Mouse (Mus musculus): Measurements from ENCODE around the gene Pla2g10.
A peak's percentile ranks its signal among the peaks of the same experiment; 100 is the strongest.
"Not testable (repeated sequence)": the region's sequence is repeated elsewhere in the genome, so short reads cannot be mapped to it uniquely, and the experiment has no call there.

The Pla2g10 gene

DNA sequence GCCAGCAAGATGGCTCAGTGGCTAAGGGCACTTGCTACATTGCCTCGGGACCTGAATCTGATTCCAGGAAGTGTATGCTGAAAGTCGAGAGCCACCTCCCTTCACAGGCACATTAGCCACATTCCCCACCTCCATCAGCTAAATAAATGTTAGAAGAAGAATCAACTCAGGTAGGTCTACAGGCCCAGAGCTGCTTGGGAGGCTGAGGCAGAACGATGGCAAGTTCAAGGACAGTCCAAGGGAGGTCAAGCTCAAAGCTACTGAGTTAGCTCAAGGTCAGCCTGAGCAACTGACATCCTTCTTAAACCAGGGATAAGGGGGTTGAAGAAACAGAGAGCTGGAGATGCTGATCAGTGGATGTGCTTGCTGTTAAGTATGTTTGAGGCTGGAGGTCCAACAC is 2.0 kb upstream of the Pla2g10 start:
- DNase-seq (ENCODE audit: low read depth in 2 of 2, low spot score in 2 of 2) = no peak

- no peak for DNase-seq (ENCODE audit: low read depth in 2 of 2, low spot score in 2 of 2)
Measured at GRCm38 (mm10) chr16:13729428-13729827, 1.4 kb downstream of the Pla2g10 start.

DNA sequence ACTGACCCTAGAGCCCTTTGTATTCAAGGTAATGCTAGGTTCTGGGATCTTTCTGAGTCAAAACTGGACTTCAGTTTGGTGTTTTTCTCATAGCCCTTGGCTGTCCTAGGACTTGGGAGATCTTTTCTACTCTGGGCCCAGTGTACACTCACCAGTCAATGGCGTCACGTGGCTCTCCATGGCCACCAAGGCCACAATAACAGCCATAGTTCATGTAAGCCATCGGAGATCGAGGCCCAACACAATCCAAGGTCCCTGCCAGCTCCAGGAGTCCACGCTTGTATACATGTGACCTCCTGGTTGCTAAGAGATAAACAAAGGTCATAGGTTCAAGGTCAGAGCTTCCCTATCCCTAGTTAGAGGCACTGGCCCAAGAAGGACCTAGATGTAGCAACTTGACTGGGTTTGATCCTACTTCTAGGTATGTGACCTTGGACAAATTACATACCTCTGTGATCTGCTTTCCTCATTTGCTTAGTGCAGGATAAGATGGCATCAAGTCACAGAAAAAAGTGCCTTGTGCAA is 2.9 kb downstream of the Pla2g10 start:
- no peak for DNase-seq (ENCODE audit: low read depth in 2 of 2, low spot score in 2 of 2)

GRCm38 (mm10) chr16:13722937-13723336 is 7.8 kb downstream of the Pla2g10 start:
- no peak for DNase-seq (ENCODE audit: low read depth in 2 of 2, low spot score in 2 of 2)

DNA sequence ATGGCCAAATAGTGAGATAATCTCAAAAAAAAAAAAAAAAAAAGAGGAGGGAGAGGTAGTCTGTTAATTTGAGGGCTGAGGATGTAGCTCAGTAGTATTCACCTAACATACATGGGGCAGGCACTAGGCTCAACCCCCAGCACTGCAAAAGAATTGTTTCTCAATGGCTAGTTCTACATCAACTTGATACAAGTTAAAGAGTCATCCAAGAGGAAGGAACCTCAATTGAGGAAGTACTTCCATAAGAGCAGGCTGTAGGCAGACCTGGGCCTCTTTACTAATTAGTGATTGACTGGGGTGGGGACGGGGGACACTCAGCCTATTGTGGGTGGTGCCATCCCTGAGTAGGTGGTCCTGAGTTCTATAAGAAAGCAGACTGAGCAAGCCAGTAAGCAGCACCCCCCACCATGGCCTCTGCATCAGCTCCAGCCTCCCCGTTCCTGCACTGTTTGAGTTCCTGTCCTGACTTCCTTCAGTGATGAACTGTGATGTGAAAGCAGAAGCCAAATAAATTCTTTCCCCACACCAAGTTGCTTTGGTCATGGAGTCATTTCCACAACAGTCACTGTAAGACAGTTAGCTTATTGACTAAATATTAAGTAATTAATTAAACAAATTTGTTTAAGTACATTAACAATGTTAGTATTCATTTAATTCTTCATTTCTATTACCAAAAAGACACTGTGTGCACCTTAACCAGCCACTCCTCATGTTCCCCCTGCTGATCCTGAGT is 13.8 kb downstream of the Pla2g10 start:
- no peak for DNase-seq (ENCODE audit: low read depth in 2 of 2, low spot score in 2 of 2)

DNA sequence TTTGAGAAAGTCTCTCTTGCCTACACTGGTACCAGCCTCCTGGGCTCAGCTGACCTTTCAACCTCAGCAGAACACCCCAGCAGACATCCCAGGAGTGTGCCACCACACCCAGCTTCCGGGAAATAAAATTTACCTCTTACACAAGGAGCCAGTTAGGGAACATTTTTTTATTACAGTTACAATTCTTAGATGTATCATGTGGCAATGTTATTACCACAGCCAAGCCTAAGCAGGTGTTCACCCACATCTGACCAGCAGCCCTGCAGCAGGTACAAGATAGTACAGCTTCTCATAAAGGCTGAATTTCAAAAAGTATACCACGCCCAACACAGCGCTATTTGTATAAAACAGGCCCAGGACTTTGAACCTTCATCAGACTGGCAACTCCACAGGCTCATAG is 15.9 kb downstream of the Pla2g10 start:
- no peak for DNase-seq (ENCODE audit: low read depth in 2 of 2, low spot score in 2 of 2)

DNA sequence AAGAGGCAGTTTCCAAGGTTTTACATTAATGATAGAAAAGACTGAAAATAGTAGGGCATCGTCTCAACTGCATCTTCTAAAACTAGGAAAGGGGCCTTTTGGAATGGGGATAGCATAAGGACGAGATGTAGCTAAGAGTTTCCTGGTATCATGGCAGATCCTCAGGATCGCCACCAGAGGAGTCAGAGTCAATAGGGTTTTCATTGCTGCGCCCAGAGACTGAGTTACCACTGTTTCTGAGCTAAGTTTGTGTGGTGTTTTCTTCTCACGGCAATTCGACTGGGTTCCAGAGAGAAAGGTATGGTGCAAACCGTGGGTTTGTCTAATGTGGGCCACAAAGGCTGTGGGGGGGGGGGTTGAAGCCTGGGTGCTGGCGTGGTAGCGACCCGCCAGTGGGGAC is 26.1 kb downstream of the Pla2g10 start:
- no peak for DNase-seq (ENCODE audit: low read depth in 2 of 2, low spot score in 2 of 2)

- DNase-seq (ENCODE audit: low read depth in 2 of 2, low spot score in 2 of 2) = no peak
Measured at GRCm38 (mm10) chr16:13702184-13702583, 28.6 kb downstream of the Pla2g10 start.

DNA sequence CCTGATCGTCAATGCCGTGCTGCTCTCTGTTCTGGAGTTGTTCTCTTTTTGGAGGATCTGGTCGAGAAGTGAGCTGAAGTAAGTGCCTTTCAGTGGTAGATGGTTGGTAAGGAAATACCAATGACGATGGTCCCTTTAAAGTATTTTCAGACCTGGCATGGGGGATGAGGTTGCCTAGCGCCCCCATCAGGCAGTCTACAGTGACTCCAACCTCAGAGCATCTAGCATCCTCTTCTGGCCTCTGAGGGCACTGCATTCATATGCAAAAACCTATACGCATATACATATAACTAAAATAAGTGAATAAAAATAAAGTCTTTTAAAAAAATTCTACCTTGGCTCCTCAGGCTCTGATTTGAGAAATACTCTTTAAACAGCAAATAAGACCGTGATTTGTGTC is 31.8 kb downstream of the Pla2g10 start:
- peak in 1 of 2 experiments; percentile 0 for DNase-seq (ENCODE audit: low read depth in 2 of 2, low spot score in 2 of 2)

GRCm38 (mm10) chr16:13678601-13679319 is 52.0 kb downstream of the Pla2g10 start:
- no peak for DNase-seq (ENCODE audit: low read depth in 2 of 2, low spot score in 2 of 2)

GRCm38 (mm10) chr16:13674511-13674910 is 56.3 kb downstream of the Pla2g10 start:
- no peak for DNase-seq (ENCODE audit: low read depth in 2 of 2, low spot score in 2 of 2)

- DNase-seq (ENCODE audit: low read depth in 2 of 2, low spot score in 2 of 2) = no peak
Measured at GRCm38 (mm10) chr16:13673114-13673513, 57.7 kb downstream of the Pla2g10 start.

GRCm38 (mm10) chr16:13672386-13672898 is 58.3 kb downstream of the Pla2g10 start:
- DNase-seq (ENCODE audit: low read depth in 2 of 2, low spot score in 2 of 2) = peak; percentile 63 to 68

DNA sequence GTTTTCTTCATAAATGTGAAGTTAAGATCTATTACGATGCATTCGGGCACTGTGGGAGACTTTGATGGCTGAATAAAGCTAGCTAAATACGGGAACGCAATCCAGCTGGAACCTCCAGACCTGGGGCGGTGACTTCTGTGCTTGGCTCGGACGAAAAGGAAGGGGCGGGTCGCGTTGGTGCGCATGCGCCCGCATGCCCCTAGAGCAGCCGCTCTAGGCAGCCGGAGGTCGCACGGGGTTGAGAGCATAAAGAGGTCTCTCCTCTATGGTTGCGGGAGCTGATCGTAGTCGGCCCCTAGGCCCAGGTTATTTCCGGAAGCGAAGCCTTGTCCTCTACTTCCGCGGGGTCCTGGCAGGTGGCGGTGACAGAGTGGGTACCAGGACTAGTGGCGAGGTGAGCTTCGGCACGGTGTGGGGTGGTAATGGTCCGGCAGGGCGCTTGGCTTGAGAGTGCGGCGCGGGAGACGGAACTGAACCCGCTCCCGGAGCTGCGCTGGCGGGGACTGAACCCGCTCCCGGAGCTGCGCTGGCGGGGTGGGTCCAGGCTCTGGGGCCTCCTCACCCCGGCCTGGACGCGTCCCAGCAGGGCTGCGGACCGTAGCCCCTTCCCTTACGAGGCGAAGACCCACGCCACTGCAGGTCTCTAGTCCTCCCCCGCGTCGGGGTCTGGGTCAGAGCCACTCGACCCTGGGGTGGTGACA is 58.9 kb downstream of the Pla2g10 start, which contains the start of the genes Bfar and 3110001I22Rik:
Bfar (plus strand) TSS at position 174 of the 701 bp plus-strand sequence.
3110001I22Rik (plus strand) TSS at position 245 of the 701 bp plus-strand sequence.
- DNase-seq (ENCODE audit: low read depth in 2 of 2, low spot score in 2 of 2) = peak; percentile 82 to 85

- DNase-seq (ENCODE audit: low read depth in 2 of 2, low spot score in 2 of 2) = not testable (repeated sequence)
Measured at GRCm38 (mm10) chr16:13670896-13671295, 59.9 kb downstream of the Pla2g10 start.

DNA sequence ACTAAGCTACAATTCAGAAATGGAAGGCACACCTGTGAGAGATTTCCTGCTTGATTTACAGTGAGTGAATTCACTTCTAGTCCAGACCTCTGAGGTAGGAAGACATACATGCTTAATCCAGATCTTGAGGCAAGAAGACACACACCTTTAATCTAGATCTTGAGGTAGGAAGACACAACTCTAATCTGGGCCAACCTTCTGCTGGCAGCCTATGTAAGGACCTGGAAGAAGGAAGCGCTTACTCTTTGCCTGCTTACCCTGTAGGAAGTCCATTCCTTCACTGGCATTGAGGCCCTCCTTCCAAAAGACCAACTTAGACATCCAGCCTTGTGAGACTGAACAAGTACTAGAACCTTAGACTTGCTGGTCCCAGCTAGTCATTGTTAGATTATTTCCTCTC is 61.5 kb downstream of the Pla2g10 start:
- DNase-seq (ENCODE audit: low read depth in 2 of 2, low spot score in 2 of 2) = no peak

GRCm38 (mm10) chr16:13668402-13669108 is 62.2 kb downstream of the Pla2g10 start:
- no peak for DNase-seq (ENCODE audit: low read depth in 2 of 2, low spot score in 2 of 2)

- DNase-seq (ENCODE audit: low read depth in 2 of 2, low spot score in 2 of 2) = peak; percentile 93 to 95
Measured at GRCm38 (mm10) chr16:13667878-13668343, 62.9 kb downstream of the Pla2g10 start, which contains the start of gene Parn. Gene Parn, minus strand, starts transcription at chr16:13668170.
